Mouse (Mus musculus): ENCODE data around the gene Mospd3. TPM values are rescaled to one million over a fixed set of nuclear protein-coding genes. Genes with fewer than 3 reads are reported as not detected.

Gene Mospd3
- polyA plus RNA-seq, 1 experiment = 164 TPM

DNA sequence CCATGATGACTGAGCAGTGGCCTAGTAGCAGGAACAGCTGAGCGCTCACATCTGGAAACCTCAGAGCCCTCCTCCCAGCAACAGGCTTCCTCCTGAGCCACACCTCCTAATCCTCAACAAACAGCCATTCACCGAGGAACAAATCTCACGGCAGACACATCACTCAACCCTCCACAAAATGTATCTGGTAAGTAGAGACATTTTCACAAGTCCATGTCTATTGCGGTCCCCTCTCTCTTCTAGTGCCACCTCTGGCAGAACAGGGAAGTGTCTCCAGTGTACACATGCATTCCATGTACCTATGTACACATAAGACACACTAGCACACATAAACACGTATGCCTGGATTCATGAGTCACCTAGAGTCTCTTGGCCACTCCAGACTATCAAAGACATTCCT, 49.7 kb downstream of the Mospd3 start:
- Histone ChIP-seq H3K36me3 (ENCODE audit: control insufficient read depth, insufficient read depth, low read length) (no peaks in the 10 kb centered on the region), H3K27ac (ENCODE audit: insufficient read depth, low read depth, low read length) (no peak overlapping the region), H3K4me3 (ENCODE audit: low read depth, low read length) (no peak overlapping the region), H3K27me3 (ENCODE audit: control insufficient read depth, insufficient read depth, low read length) (peaks cover 13% of the 10 kb centered on the region; the same call in 1 of the 2 replicates), H3K4me1 (ENCODE audit: control insufficient read depth, insufficient read depth, insufficient read length, low read length) (0 out of 2 replicates have a peak, but pooled peaks cover 2% of the 10 kb centered on the region)
- TF ChIP-seq CTCF (IDR thresholded peaks at IDR 0.05; ENCODE audit: extremely low read depth, insufficient read length, insufficient replicate concordance, low read depth, low read length) (no peak), POLR2A (IDR thresholded peaks at IDR 0.05; ENCODE audit: low read depth, low read length) (no peak)
- 54% methylated on average over 5 of the region's 5 CpGs for WGBS

GRCm38 (mm10) chr5:137549840-137550239, 51.0 kb downstream of the Mospd3 start:
- Histone ChIP-seq H3K36me3 (ENCODE audit: control insufficient read depth, insufficient read depth, low read length) (no peaks in the 10 kb centered on the region), H3K27me3 (ENCODE audit: control insufficient read depth, insufficient read depth, low read length) (peaks cover 13% of the 10 kb centered on the region; the same call in 1 of the 2 replicates), H3K27ac (ENCODE audit: insufficient read depth, low read depth, low read length) (no peak overlapping the region), H3K4me3 (ENCODE audit: low read depth, low read length) (no peak overlapping the region), H3K4me1 (ENCODE audit: control insufficient read depth, insufficient read depth, insufficient read length, low read length) (0 out of 2 replicates have a peak, but pooled peaks cover 2% of the 10 kb centered on the region)
- 83% methylated on average over 2 of the region's 2 CpGs for WGBS
- no peak for TF ChIP-seq POLR2A (IDR thresholded peaks at IDR 0.05; ENCODE audit: low read depth, low read length)
- no peak for TF ChIP-seq CTCF (IDR thresholded peaks at IDR 0.05; ENCODE audit: extremely low read depth, insufficient read length, insufficient replicate concordance, low read depth, low read length)

Other genes starting within 250 kb of the Mospd3 start
- 0.98 and 2.3 TPM in 2 replicates for gene Zan, start 124.0 kb downstream of the Mospd3 start, polyA plus RNA-seq (2012; rRNA removed)
- gene Pop7, start 98.5 kb downstream of the Mospd3 start, polyA plus RNA-seq (2012; rRNA removed) = 23.1 and 36.6 TPM in 2 replicates
- gene Gigyf1, start 82.5 kb downstream of the Mospd3 start, polyA plus RNA-seq (2012; rRNA removed) = 7.3 and 15.7 TPM in 2 replicates
- not detected in 2 replicates for gene Epo, start 67.8 kb downstream of the Mospd3 start, polyA plus RNA-seq (2012; rRNA removed)
- 534 and 1,215 TPM in 2 replicates for gene Gnb2, start 67.5 kb downstream of the Mospd3 start, polyA plus RNA-seq (2012; rRNA removed)
- 0.47 and 1.0 TPM in 2 replicates for gene Actl6b, start 47.5 kb downstream of the Mospd3 start, polyA plus RNA-seq (2012; rRNA removed)
- 0.20 and 0.52 TPM in 2 replicates for gene Tfr2, start 31.2 kb downstream of the Mospd3 start, polyA plus RNA-seq (2012; rRNA removed)
- 30.4 and 31.1 TPM in 2 replicates for gene Pcolce, start 12.7 kb upstream of the Mospd3 start, polyA plus RNA-seq (2012; rRNA removed)
- 0.08 and 0.19 TPM in 2 replicates for gene Fbxo24, start 27.9 kb upstream of the Mospd3 start, polyA plus RNA-seq (2012; rRNA removed)
- gene Lrch4, start 28.1 kb upstream of the Mospd3 start, polyA plus RNA-seq (2012; rRNA removed) = 38.4 and 54.1 TPM in 2 replicates
- 19.1 and 29.0 TPM in 2 replicates for gene Gm20605, start 28.1 kb upstream of the Mospd3 start, polyA plus RNA-seq (2012; rRNA removed)
- gene Sap25, start 40.3 kb upstream of the Mospd3 start, polyA plus RNA-seq (2012; rRNA removed) = 86.6 and 155 TPM in 2 replicates
- 0.35 and 0.43 TPM in 2 replicates for gene Irs3, start 44.7 kb upstream of the Mospd3 start, polyA plus RNA-seq (2012; rRNA removed)
- 6.1 and 11.6 TPM in 2 replicates for gene Agfg2, start 83.7 kb upstream of the Mospd3 start, polyA plus RNA-seq (2012; rRNA removed)
- 7.3 and 25.1 TPM in 2 replicates for gene Nyap1, start 140.5 kb upstream of the Mospd3 start, polyA plus RNA-seq (2012; rRNA removed)
- 72.9 and 209 TPM in 2 replicates for gene Tsc22d4, start 144.7 kb upstream of the Mospd3 start, polyA plus RNA-seq (2012; rRNA removed)
- gene Ppp1r35, start 177.8 kb upstream of the Mospd3 start, polyA plus RNA-seq (2012; rRNA removed) = 40.0 and 75.4 TPM in 2 replicates
- 11.0 and 41.7 TPM in 2 replicates for gene Mepce, start 186.6 kb upstream of the Mospd3 start, polyA plus RNA-seq (2012; rRNA removed)
- gene Zcwpw1, start 186.7 kb upstream of the Mospd3 start, polyA plus RNA-seq (2012; rRNA removed) = 0.25 and 0.39 TPM in 2 replicates
- 4.3 and 5.0 TPM in 2 replicates for gene Pilra, start 235.2 kb upstream of the Mospd3 start, polyA plus RNA-seq (2012; rRNA removed)

Measured in small intestine, adult 2 months (tissue).